Mouse (Mus musculus) erythroblast, adult 5-6 weeks (primary cell): Measurements from ENCODE around the gene Tmprss15. TPM values are rescaled to one million over a fixed set of nuclear protein-coding genes. Genes with fewer than 3 reads are reported as not detected.

Experiments used
- ATAC-seq: replicated peaks from 2 replicates; pipeline ENCODE4 v1.8.0; 2016; ENCODE audit warnings: moderate number of reproducible peaks, mild to moderate bottlenecking, moderate TSS enrichment, inconsistent platforms; ENCODE audit not compliant: poor library complexity, low FRiP score, severe bottlenecking
- total RNA-seq, 2 experiments: library from RNA; stranded (forward) in 1 of 2; stranded (reverse) in 1 of 2; fragments of 150-400 nt in 1 of 2; fragments of 200-764, 138-1000 nt in 1 of 2; gene quantifications; 2 replicates each; pipeline versions ENCODE4 v1.2.3 to v1.2.4; 2015 to 2017; ENCODE audit warnings: low replicate concordance in 2 of 2

The Tmprss15 gene
- total RNA-seq, 2 experiments from 2014 or later, result not detected

DNA sequence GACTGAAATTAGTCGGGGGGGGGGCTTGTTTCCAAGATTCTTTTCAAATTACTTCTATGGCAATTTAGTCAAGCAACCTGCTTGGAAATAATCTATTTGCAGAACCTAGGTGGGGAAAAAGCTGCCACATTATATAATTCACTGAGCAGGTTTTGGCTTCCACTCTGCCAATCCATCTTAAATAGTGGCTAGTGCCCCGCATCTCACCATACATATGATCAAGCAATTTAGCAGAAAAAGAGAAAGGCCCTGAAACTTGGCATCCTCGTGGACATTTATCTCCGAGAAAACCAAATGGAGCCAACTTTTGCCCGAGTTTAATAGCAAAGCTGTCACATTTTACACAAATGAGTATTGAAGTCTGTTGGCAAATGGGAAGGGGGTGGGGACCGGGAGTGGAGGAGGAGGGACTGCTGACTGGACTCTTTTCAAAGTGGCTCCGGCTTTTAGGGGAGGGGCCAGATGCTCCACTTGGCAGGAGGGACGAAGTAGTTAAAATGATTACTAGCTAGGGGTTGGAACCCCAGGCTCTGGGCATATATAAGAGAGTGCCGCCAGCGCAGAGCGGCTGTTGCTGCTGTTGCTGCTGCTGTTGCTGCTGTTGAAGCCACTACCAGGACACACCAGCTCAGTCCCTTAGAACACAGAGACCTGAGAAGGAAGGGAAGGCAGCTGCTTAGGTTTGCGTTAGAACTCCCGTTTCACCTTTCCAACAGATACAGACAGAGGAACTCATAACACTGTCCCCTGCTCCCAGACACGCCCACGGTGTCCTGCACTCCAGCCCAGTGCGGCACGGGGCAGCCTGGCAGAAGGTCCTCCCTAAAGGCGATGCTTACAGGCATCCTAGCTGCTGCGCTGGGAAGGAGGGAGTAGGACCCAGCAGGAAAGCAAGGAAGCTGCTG, 160.3 kb downstream of the Tmprss15 start, which contains the start of gene Chodl:
Chodl (plus strand) TSS at position 567 of the 905 bp plus-strand sequence.
- no peak for ATAC-seq

DNA sequence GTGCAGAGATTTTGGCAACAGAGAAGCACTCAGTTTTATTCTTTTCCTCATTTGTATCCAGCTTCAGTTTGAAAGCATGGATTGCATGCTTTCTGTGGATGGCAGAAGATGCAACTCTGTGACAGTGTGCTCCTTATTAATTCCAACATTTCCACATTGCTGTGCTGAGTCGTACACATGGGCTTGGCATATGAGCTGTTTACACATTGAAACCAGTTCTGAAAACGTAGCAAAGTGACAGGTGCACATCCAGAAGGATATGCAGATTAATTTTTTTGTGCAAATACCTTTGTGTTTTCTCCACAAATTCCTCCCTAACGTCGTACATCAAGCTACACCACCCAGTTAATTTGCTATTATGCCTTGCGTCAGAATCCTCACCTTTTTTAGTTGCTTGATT, 168.3 kb downstream of the Tmprss15 start:
- no peak for ATAC-seq

Other genes starting within 250 kb of the Tmprss15 start
- gene Chodl, start 160.1 kb downstream of the Tmprss15 start, total RNA-seq (2015; ENCODE audit: low replicate concordance), result not detected in 2 replicates
- gene Chodl, start 160.1 kb downstream of the Tmprss15 start, total RNA-seq (2017; ENCODE audit: low replicate concordance), result not detected in 2 replicates